ENCODE assay signal across 9 mouse cellular contexts in genomic region chr11:120169208-120169992, GRCm38 (mm10). TPM values are rescaled to one million over a fixed set of nuclear protein-coding genes. Genes with fewer than 3 reads are reported as not detected.
A peak's percentile ranks its signal among the peaks of the same experiment; 100 is the strongest.
DNase-seq lines count a peak whose midpoint lies in the region; ATAC-seq and TF ChIP-seq lines count a peak whose summit lies in the region.
"Had no signal": no experiment of that assay in that cellular context is flagged by ENCODE, and none has a peak within 500 bp of the region (broad histone marks: within the 10 kb centered on the region; RNA-seq: fewer than 3 reads in every experiment).

No protein-coding gene starts in this region.

- H3K4me3 ChIP-seq in G1E (ENCODE audit: low read depth, low read length): no peak overlapping the region
- no peak overlapping the region for H3K4me3 ChIP-seq in forebrain, embryonic 12.5 days (replicated peaks)
- peak overlapping the region; percentile 1; the same call in 1 of the 2 replicates for H3K4me3 ChIP-seq in lung, embryonic 14.5 days (ENCODE audit: low read depth, low read length)
- H3K4me3 ChIP-seq: erythroblast, embryonic 14.5 days had no signal

- DNase-seq in G1E (ENCODE audit: low spot score): no peak
- peak; percentile 91 for DNase-seq in brain, embryonic 14.5 days (ENCODE audit: low read depth)
- DNase-seq in heart, postnatal 10 days: peak; percentile 79 to 88
- peak; percentile 88 to 89 for DNase-seq in kidney, postnatal 4 days
- DNase-seq in lung, embryonic 14.5 days: peak; percentile 80
- peak; percentile 95 for DNase-seq in retina, postnatal 1 day
- DNase-seq in spleen, postnatal 14 days (ENCODE audit: low spot score in 2 of 2): no peak

- intact Hi-C loops in heart, postnatal 10 days (cut with DNase I): loop anchor here (5.0 kb wide), 1 partner anchor 57 kb away; no protein-coding TSS in a partner anchor

- H3K4me2 ChIP-seq in forebrain, embryonic 12.5 days: peak overlapping the region; percentile 43
- peak overlapping the region; percentile 50 for H3K4me2 ChIP-seq in lung, embryonic 14.5 days

- 0 out of 2 replicates have a peak, but pooled peaks cover 2% of the 10 kb centered on the region for H3K4me1 ChIP-seq in G1E (ENCODE audit: insufficient read depth, low read depth, low read length)
- peaks cover 51% of the 10 kb centered on the region for H3K4me1 ChIP-seq in forebrain, embryonic 12.5 days
- H3K4me1 ChIP-seq in lung, embryonic 14.5 days (ENCODE audit: insufficient read depth): peaks cover under 1% of the 10 kb centered on the region; the same call in 1 of the 2 replicates

- H3K9ac ChIP-seq in forebrain, embryonic 12.5 days: no peak overlapping the region
- H3K9ac ChIP-seq in lung, embryonic 14.5 days: no peak overlapping the region

- peak; percentile 33; the same call in 1 of the 2 replicates for TF ChIP-seq CTCF in G1E (IDR thresholded peaks at IDR 0.05; ENCODE audit: low read depth, low read length)
- TF ChIP-seq CTCF in brain, embryonic 14.5 days (IDR thresholded peaks at IDR 0.05; ENCODE audit: borderline replicate concordance, extremely low read depth, insufficient read depth, insufficient read length): peak; percentile 90
- peak; percentile 88 for TF ChIP-seq CTCF in lung, embryonic 14.5 days (IDR thresholded peaks at IDR 0.05; ENCODE audit: low read depth)

- no peak for TF ChIP-seq POLR2A in brain, embryonic 14.5 days (IDR thresholded peaks at IDR 0.05; ENCODE audit: borderline replicate concordance, extremely low read depth, insufficient read depth, insufficient read length, poor library complexity, severe bottlenecking)

- ATAC-seq in G1E (ENCODE audit: extremely low read depth, insufficient number of reproducible peaks, low FRiP score, poor library complexity, severe bottlenecking): no peak
- ATAC-seq in forebrain, embryonic 12.5 days (ENCODE audit: low FRiP score): peak; percentile 66
- ATAC-seq in lung, embryonic 14.5 days (ENCODE audit: insufficient read depth): peak; percentile 83

- H3K36me3 ChIP-seq in G1E (replicated peaks): no peaks in the 10 kb centered on the region
- H3K36me3 ChIP-seq in forebrain, embryonic 12.5 days (replicated peaks): no peaks in the 10 kb centered on the region
- H3K36me3 ChIP-seq in lung, embryonic 14.5 days (ENCODE audit: insufficient read depth): no peaks in the 10 kb centered on the region

- 18% methylated on average over 21 of the region's 21 CpGs for WGBS in forebrain, embryonic 12.5 days
- 21% methylated on average over 21 of the region's 21 CpGs for WGBS in lung, embryonic 14.5 days

- no peak overlapping the region for H3K27ac ChIP-seq in forebrain, embryonic 12.5 days
- no peak overlapping the region for H3K27ac ChIP-seq in lung, embryonic 14.5 days (ENCODE audit: low read depth)

- H3K27me3 ChIP-seq in G1E (ENCODE audit: insufficient read depth, low read length): peaks cover 77% of the 10 kb centered on the region
- peaks cover 19% of the 10 kb centered on the region; the same call in 1 of the 2 replicates for H3K27me3 ChIP-seq in forebrain, embryonic 12.5 days
- H3K27me3 ChIP-seq in lung, embryonic 14.5 days (ENCODE audit: insufficient read depth, low read length): no peaks in the 10 kb centered on the region

- no peaks in the 10 kb centered on the region for H3K9me3 ChIP-seq in G1E (replicated peaks)
- no peaks in the 10 kb centered on the region for H3K9me3 ChIP-seq in forebrain, embryonic 12.5 days
- H3K9me3 ChIP-seq in lung, embryonic 14.5 days (ENCODE audit: low read depth, low read length): no peaks in the 10 kb centered on the region

RNA-seq across cellular contexts. Expression of gene Slc38a10, which starts 18.3 kb away (rescaled TPM):
- total RNA-seq in G1E (2014; fragmentation: Nextera tagmentation) (47.0 and 52.8 TPM in 2 replicates), G1E (2017) (65.4 and 69.5 TPM in 2 replicates)
- 92.4 and 92.6 TPM in 2 replicates for polyA plus RNA-seq in G1E (2012)
- polyA plus RNA-seq in brain, embryonic 14.5 days (2012; rRNA removed): 122 and 134 TPM in 2 replicates
- polyA plus RNA-seq in forebrain, embryonic 12.5 days (2016; fragmentation: Nextera tagmentation; extraction: Ambion mirVana): 88.6 and 91.3 TPM in 2 replicates
- 100 to 1,000 TPM; 104 to 116 TPM for total RNA-seq in heart, postnatal 10 days (2021)
- polyA plus RNA-seq in lung, embryonic 14.5 days (2014; fragmentation: Nextera tagmentation; extraction: Ambion mirVana): 77.2 and 83.9 TPM in 2 replicates

Comparison
In these comparisons a context has a peak if more than half of its experiments do, and no peak if none do; other contexts are left out.
1. DNase-seq: peak in brain, embryonic 14.5 days (single experiment), heart, postnatal 10 days (2 of 2), kidney, postnatal 4 days (2 of 2), lung, embryonic 14.5 days (single experiment) and retina, postnatal 1 day (single experiment); none in G1E (single experiment) and spleen, postnatal 14 days (0 of 2).
2. CTCF ChIP-seq: peak in every context shown above with its lines; median percentile 90 in brain, embryonic 14.5 days; 88 in lung, embryonic 14.5 days; 33 in G1E.